Mouse (Mus musculus): ENCODE measurements at regions not wholly inside any gene's neighbourhood (a gene's known extent, or its start where the extent isn't known, plus 50 kb on each side); places are given as distances from the start of the nearest gene placed in this dataset.

GRCm38 (mm10) chr8:89663859-89664258 lies 619.9 kb upstream of the Sall1 start:
- TF ChIP-seq CTCF (IDR thresholded peaks at IDR 0.05; ENCODE audit: borderline replicate concordance, insufficient read depth, low read length) (no peak), POLR2A (IDR thresholded peaks at IDR 0.05; ENCODE audit: low read depth, low read length) (no peak)
